Mouse (Mus musculus) E14TG2a.4 (cell line): Measurements from ENCODE around the gene Man1c1.

Experiments
- H3K27me3 ChIP-seq: 2 replicates; pipeline ENCODE4 v1.6.1; 2014; ENCODE audit warnings: low read length, control low read depth; ENCODE audit not compliant: insufficient read depth
- H3K36me3 ChIP-seq: 2 replicates; pipeline ENCODE4 v1.6.1; 2014; ENCODE audit warnings: low read length, control low read depth; ENCODE audit not compliant: insufficient read depth
- H3K4me1 ChIP-seq: replicated peaks from 2 replicates; pipeline ENCODE4 v1.6.1; 2014; ENCODE audit warnings: low read depth, low read length, control low read depth
- H3K4me3 ChIP-seq: replicated peaks from 2 replicates; pipeline ENCODE4 v1.5.1; 2014; ENCODE audit warnings: mild to moderate bottlenecking, low read length
- H3K9me3 ChIP-seq: 2 replicates; pipeline ENCODE4 v1.6.1; 2014; ENCODE audit warnings: low read length, control low read depth
- CTCF ChIP-seq: conservative IDR thresholded peaks from 2 replicates; pipeline ENCODE4 v1.5.1; 2014; ENCODE audit warnings: low read length
- NANOG ChIP-seq: IDR thresholded peaks from 2 replicates; pipeline ENCODE4 v1.6.1; 2014; ENCODE audit warnings: borderline replicate concordance, low read length, mixed read lengths
- POU5F1 ChIP-seq: IDR thresholded peaks from 2 replicates; pipeline ENCODE4 v1.6.1; 2014; ENCODE audit warnings: low read length, borderline replicate concordance

Gene Man1c1

GRCm38 (mm10) chr4:134603553-134603952 lies 100.5 kb downstream of the Man1c1 start:
- H3K36me3 ChIP-seq, result no peaks in the 10 kb centered on the region
- no peak for TF ChIP-seq NANOG
- no peak for TF ChIP-seq POU5F1
- TF ChIP-seq CTCF, result no peak
- H3K4me1 ChIP-seq, result peaks cover 6% of the 10 kb centered on the region
- H3K4me3 ChIP-seq, result no peak overlapping the region
- no peaks in the 10 kb centered on the region; the same call in 1 of the 2 replicates for H3K27me3 ChIP-seq
- no peaks in the 10 kb centered on the region for H3K9me3 ChIP-seq

- Histone ChIP-seq H3K4me3 (no peak overlapping the region), H3K36me3 (no peaks in the 10 kb centered on the region), H3K27me3 (no peaks in the 10 kb centered on the region; the same call in 1 of the 2 replicates), H3K9me3 (no peaks in the 10 kb centered on the region), H3K4me1 (peaks cover 6% of the 10 kb centered on the region)
- TF ChIP-seq POU5F1 (no peak), NANOG (no peak), CTCF (no peak)
Measured at GRCm38 (mm10) chr4:134602610-134603009, 101.5 kb downstream of the Man1c1 start.

GRCm38 (mm10) chr4:134601981-134602380 lies 102.1 kb downstream of the Man1c1 start:
- Histone ChIP-seq H3K4me3 (no peak overlapping the region), H3K27me3 (no peaks in the 10 kb centered on the region; the same call in 1 of the 2 replicates)
- TF ChIP-seq POU5F1 (no peak), CTCF (no peak), NANOG (no peak)

GRCm38 (mm10) chr4:134601404-134601803 lies 102.7 kb downstream of the Man1c1 start:
- no peak overlapping the region for H3K4me3 ChIP-seq
- H3K27me3 ChIP-seq, result no peaks in the 10 kb centered on the region; the same call in 1 of the 2 replicates
- no peak for TF ChIP-seq NANOG
- no peak for TF ChIP-seq CTCF
- no peak for TF ChIP-seq POU5F1
- H3K9me3 ChIP-seq, result no peaks in the 10 kb centered on the region
- H3K36me3 ChIP-seq, result no peaks in the 10 kb centered on the region
- peaks cover 6% of the 10 kb centered on the region for H3K4me1 ChIP-seq

More at GRCm38 (mm10) chr4:134601981-134602380, 102.1 kb downstream of the Man1c1 start:
- Histone ChIP-seq H3K36me3 (no peaks in the 10 kb centered on the region), H3K9me3 (no peaks in the 10 kb centered on the region), H3K4me1 (peaks cover 6% of the 10 kb centered on the region)

GRCm38 (mm10) chr4:134600777-134601176 lies 103.3 kb downstream of the Man1c1 start:
- Histone ChIP-seq H3K4me3 (no peak overlapping the region), H3K4me1 (peaks cover 6% of the 10 kb centered on the region), H3K36me3 (no peaks in the 10 kb centered on the region), H3K27me3 (no peaks in the 10 kb centered on the region; the same call in 1 of the 2 replicates), H3K9me3 (no peaks in the 10 kb centered on the region)
- no peak for TF ChIP-seq CTCF
- no peak for TF ChIP-seq POU5F1
- TF ChIP-seq NANOG, result no peak

GRCm38 (mm10) chr4:134600060-134600459 lies 104.0 kb downstream of the Man1c1 start:
- Histone ChIP-seq H3K4me3 (no peak overlapping the region), H3K27me3 (no peaks in the 10 kb centered on the region; the same call in 1 of the 2 replicates), H3K4me1 (peaks cover 6% of the 10 kb centered on the region), H3K9me3 (no peaks in the 10 kb centered on the region), H3K36me3 (no peaks in the 10 kb centered on the region)
- TF ChIP-seq NANOG (no peak), POU5F1 (no peak), CTCF (no peak)

- Histone ChIP-seq H3K4me3 (no peak overlapping the region), H3K27me3 (no peaks in the 10 kb centered on the region; the same call in 1 of the 2 replicates), H3K9me3 (no peaks in the 10 kb centered on the region), H3K4me1 (peaks cover 3% of the 10 kb centered on the region), H3K36me3 (no peaks in the 10 kb centered on the region)
- TF ChIP-seq CTCF (no peak), NANOG (no peak), POU5F1 (no peak)
Measured at GRCm38 (mm10) chr4:134596816-134597692, 107.0 kb downstream of the Man1c1 start.

- Histone ChIP-seq H3K9me3 (no peaks in the 10 kb centered on the region), H3K4me1 (peaks cover 9% of the 10 kb centered on the region), H3K27me3 (no peaks in the 10 kb centered on the region), H3K36me3 (no peaks in the 10 kb centered on the region), H3K4me3 (no peak overlapping the region)
- TF ChIP-seq NANOG (no peak), CTCF (no peak), POU5F1 (no peak)
Measured at GRCm38 (mm10) chr4:134594731-134595439, 109.2 kb downstream of the Man1c1 start.
